Mouse (Mus musculus) small intestine, adult 2 months (tissue): ENCODE results near the gene Efna3.

ENCODE experiments used
- CTCF ChIP-seq: fragments of 200-500 bp; IDR thresholded peaks from 2 replicates; pipeline ENCODE4 v1.5.1; 2012; ENCODE audit warnings: low read depth, mild to moderate bottlenecking, control low read depth, inconsistent platforms, low read length, moderate library complexity, mixed read lengths; ENCODE audit not compliant: insufficient replicate concordance, insufficient read length; ENCODE audit errors: extremely low read depth
- POLR2A ChIP-seq: fragments of 200-500 bp; IDR thresholded peaks from 2 replicates; pipeline ENCODE4 v1.6.1; 2012; ENCODE audit warnings: low read depth, mild to moderate bottlenecking, control low read depth, inconsistent platforms, low read length, moderate library complexity

DNA sequence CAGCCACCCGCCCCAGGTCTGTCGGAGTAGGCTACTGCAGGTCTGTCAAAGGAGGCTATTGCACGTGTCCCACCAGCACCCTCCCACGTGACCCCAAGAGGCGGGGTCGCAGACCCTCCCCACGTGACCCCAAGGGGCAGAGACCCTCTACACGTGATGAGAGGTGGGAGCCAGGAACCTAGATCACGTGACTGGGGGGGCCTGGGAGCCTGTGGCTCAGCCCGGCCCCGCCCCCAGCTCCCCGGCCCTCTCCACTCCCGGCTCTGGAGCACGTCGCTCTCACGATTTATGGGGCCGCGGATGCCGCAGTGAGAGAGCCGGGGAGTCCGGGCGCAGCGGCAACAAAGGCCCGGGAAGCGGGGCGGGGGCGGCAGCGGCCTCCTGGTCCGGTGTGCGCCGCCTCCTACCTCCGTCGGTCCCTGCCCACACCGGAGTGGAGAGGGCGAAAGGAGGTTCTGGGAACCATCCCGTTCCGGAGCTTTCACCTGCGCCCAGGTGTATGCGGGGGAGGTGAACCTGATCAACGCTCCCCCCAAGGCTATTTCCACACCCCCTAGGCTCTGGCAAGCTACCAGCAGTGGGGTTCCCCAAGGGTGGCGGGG, 2.1 kb downstream of the Efna3 start:
- TF ChIP-seq CTCF (no peak), POLR2A (no peak)
